Mouse (Mus musculus) limb, embryonic 15.5 days (tissue): ENCODE measurements around the gene Zfp523. TPM values are rescaled to one million over a fixed set of nuclear protein-coding genes. Genes with fewer than 3 reads are reported as not detected.

Experiments
- ATAC-seq: fragments of 200-750 bp; cut with Nextera tagmentation; 2 replicates; pipeline ENCODE4 v1.8.0; 2017; ENCODE audit warnings: low read depth, moderate TSS enrichment; ENCODE audit not compliant: insufficient number of reproducible peaks, low FRiP score, low TSS enrichment
- H3K27ac ChIP-seq: fragments of 300-500 bp; sonication (generic); 2 replicates; pipeline ENCODE4 v1.5.1; 2015; ENCODE audit warnings: moderate library complexity, mild to moderate bottlenecking, inconsistent platforms
- H3K27me3 ChIP-seq: fragments of 300-500 bp; sonication (generic); 2 replicates; pipeline ENCODE4 v1.6.1; 2015; ENCODE audit warnings: inconsistent platforms
- H3K36me3 ChIP-seq: fragments of 300-500 bp; sonication (generic); 2 replicates; pipeline ENCODE4 v1.6.1; 2015; ENCODE audit warnings: inconsistent platforms
- H3K4me1 ChIP-seq: fragments of 300-500 bp; sonication (generic); 2 replicates; pipeline ENCODE4 v1.6.1; 2015; ENCODE audit warnings: inconsistent platforms
- H3K4me2 ChIP-seq: fragments of 300-500 bp; sonication (generic); 2 replicates; pipeline ENCODE4 v1.6.1; 2015; ENCODE audit warnings: mild to moderate bottlenecking, inconsistent platforms
- H3K4me3 ChIP-seq: fragments of 300-500 bp; sonication (generic); 2 replicates; pipeline ENCODE4 v1.5.1; 2015; ENCODE audit warnings: mild to moderate bottlenecking, inconsistent platforms
- H3K9ac ChIP-seq: fragments of 300-500 bp; sonication (generic); 2 replicates; pipeline ENCODE4 v1.6.1; 2015; ENCODE audit warnings: inconsistent platforms
- H3K9me3 ChIP-seq: fragments of 300-500 bp; sonication (generic); 2 replicates; pipeline ENCODE4 v1.6.1; 2016; ENCODE audit warnings: inconsistent platforms
- WGBS: fragments of 180-500 bp; shearing (Covaris S2); methylation state at CpG from one replicate; pipeline ENCODE4 v1.1.7; 2015; 5-methylcytosine and 5-hydroxymethylcytosine counted together
- polyA plus RNA-seq: library from polyadenylated mRNA; unstranded; fragments of >200 nt; fragmentation: Nextera tagmentation; extraction: Ambion mirVana; gene quantifications from 2 replicates; pipeline ENCODE4 v1.2.1, GENCODE M21; 2015

Zfp523 gene
- polyA plus RNA-seq, 1 experiment from 2014 or later, result 33.6 TPM

- no peak overlapping the region for H3K4me2 ChIP-seq
- H3K27me3 ChIP-seq, result no peaks in the 10 kb centered on the region
- H3K4me1 ChIP-seq, result no peaks in the 10 kb centered on the region
- peaks cover 91% of the 10 kb centered on the region for H3K36me3 ChIP-seq
- H3K9ac ChIP-seq, result no peak overlapping the region
- no peak overlapping the region for H3K27ac ChIP-seq
- H3K9me3 ChIP-seq, result no peaks in the 10 kb centered on the region
- 76% methylated on average over 18 of the region's 18 CpGs for WGBS
- no peak for ATAC-seq
- H3K4me3 ChIP-seq, result no peak overlapping the region
Measured at GRCm38 (mm10) chr17:28197646-28198045, 20.7 kb downstream of the Zfp523 start.

DNA sequence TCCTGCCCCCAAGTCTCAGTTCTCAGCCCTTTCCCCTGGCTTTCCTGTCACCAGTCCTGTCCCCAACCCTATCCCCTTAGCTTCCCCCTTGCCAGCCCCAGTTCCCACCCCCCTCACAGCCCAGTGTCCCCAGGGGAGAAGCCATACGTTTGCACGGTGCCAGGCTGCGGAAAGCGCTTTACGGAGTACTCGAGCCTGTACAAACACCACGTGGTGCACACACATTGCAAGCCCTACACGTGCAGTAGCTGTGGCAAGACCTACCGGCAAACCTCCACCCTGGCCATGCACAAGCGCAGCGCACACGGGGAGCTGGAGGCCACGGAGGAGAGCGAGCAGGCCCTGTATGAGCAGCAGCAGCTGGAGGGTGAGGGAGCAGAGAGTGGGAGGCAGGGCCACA is 25.1 kb downstream of the Zfp523 start:
- no peak overlapping the region for H3K9ac ChIP-seq
- 73% methylated on average over 14 of the region's 14 CpGs for whole genome bisulfite sequencing

GRCm38 (mm10) chr17:28204052-28204720 is 27.3 kb downstream of the Zfp523 start:
- Histone ChIP-seq H3K4me2 (no peak overlapping the region), H3K27me3 (no peaks in the 10 kb centered on the region), H3K27ac (no peak overlapping the region), H3K4me3 (no peak overlapping the region), H3K36me3 (peaks cover 64% of the 10 kb centered on the region), H3K9me3 (no peaks in the 10 kb centered on the region), H3K9ac (no peak overlapping the region), H3K4me1 (peaks cover 26% of the 10 kb centered on the region)
- ATAC-seq, result no peak
- 37% methylated on average over 14 of the region's 14 CpGs for WGBS

More for the DNA sequence above, 25.1 kb downstream of the Zfp523 start:
- H3K27me3 ChIP-seq, result no peaks in the 10 kb centered on the region
- ATAC-seq, result no peak
- peaks cover 83% of the 10 kb centered on the region for H3K36me3 ChIP-seq
- no peaks in the 10 kb centered on the region for H3K9me3 ChIP-seq
- H3K27ac ChIP-seq, result no peak overlapping the region
- no peak overlapping the region for H3K4me3 ChIP-seq
- no peak overlapping the region for H3K4me2 ChIP-seq
- H3K4me1 ChIP-seq, result peaks cover 6% of the 10 kb centered on the region

- Histone ChIP-seq H3K4me1 (peaks cover 33% of the 10 kb centered on the region), H3K9me3 (no peaks in the 10 kb centered on the region), H3K27me3 (no peaks in the 10 kb centered on the region), H3K9ac (no peak overlapping the region), H3K4me3 (no peak overlapping the region), H3K4me2 (no peak overlapping the region), H3K36me3 (peaks cover 51% of the 10 kb centered on the region), H3K27ac (no peak overlapping the region)
- ATAC-seq, result no peak
- 89% methylated on average over 8 of the region's 8 CpGs for WGBS
Measured at GRCm38 (mm10) chr17:28205443-28205842, 28.5 kb downstream of the Zfp523 start.

GRCm38 (mm10) chr17:28207092-28207491 is 30.2 kb downstream of the Zfp523 start:
- Histone ChIP-seq H3K4me2 (peak overlapping the region; percentile 74), H3K4me3 (peak overlapping the region; percentile 49; the same call in 1 of the 2 replicates), H3K27me3 (no peaks in the 10 kb centered on the region), H3K36me3 (peaks cover 35% of the 10 kb centered on the region), H3K9me3 (no peaks in the 10 kb centered on the region), H3K27ac (peak overlapping the region; percentile 89), H3K9ac (0 out of 2 replicates have a peak overlapping the region, but pooled peaks have one; percentile 60), H3K4me1 (peaks cover 33% of the 10 kb centered on the region)
- 64% methylated on average over 8 of the region's 8 CpGs for WGBS
- ATAC-seq, result no peak

DNA sequence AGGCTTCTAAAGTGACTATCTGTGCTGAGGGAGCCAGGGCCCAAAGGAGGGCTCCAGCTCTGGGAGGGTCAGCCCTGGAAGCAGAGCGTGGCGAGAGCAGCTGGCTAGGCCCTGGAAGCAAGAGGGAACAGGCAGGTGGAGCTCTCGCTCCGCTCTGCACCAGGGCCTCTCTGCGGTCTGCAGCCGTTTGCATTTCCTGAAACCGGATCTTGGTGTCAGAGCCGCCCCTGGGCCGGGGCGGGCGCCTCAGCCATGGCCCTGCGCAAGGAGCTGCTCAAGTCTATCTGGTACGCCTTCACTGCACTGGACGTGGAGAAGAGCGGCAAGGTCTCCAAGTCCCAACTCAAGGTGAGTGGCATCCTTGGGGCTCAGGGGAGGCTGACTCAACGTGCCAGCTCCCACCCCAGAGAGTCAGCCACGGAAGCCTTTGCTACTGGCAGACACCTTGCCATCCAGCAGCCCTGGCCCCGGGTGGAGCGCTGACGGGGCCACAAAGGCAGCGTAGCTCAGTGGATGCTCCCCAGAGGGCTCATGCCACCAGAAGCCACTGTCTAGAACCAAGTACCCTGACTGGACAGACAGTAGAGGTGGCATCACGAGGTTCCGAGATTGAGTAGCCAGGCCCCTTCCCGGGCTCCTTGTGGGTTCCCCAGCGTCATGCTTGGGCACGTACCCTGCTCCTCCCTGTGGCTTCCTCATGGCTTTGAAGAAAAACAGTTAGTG is 30.8 kb downstream of the Zfp523 start, which contains the start of gene Def6:
TSS of gene Def6 (plus strand) at position 188 of the 723 bp plus-strand sequence.
- peak within 1 kb of the TSS; percentile 74 for H3K4me2 ChIP-seq
- H3K9ac ChIP-seq, result peak within 1 kb of the TSS; percentile 60
- peak within 1 kb of the TSS; percentile 49 for H3K4me3 ChIP-seq
- peaks cover 33% of the 10 kb centered on the region for H3K4me1 ChIP-seq
- peak within 1 kb of the TSS; percentile 89 for H3K27ac ChIP-seq
- no peaks in the 10 kb centered on the region for H3K27me3 ChIP-seq
- peak; percentile 87 for ATAC-seq
- 10% methylated on average over 26 of the region's 26 CpGs for WGBS
- H3K9me3 ChIP-seq, result no peaks in the 10 kb centered on the region
- peaks cover 28% of the 10 kb centered on the region for H3K36me3 ChIP-seq

GRCm38 (mm10) chr17:28208314-28208612 is 31.3 kb downstream of the Zfp523 start:
- peak overlapping the region; percentile 60 for H3K9ac ChIP-seq
- WGBS, result 63% methylated on average over 8 of the region's 8 CpGs
- peaks cover 33% of the 10 kb centered on the region for H3K4me1 ChIP-seq
- H3K27ac ChIP-seq, result peak overlapping the region; percentile 89
- no peaks in the 10 kb centered on the region for H3K27me3 ChIP-seq
- no peaks in the 10 kb centered on the region for H3K9me3 ChIP-seq
- peak overlapping the region; percentile 74 for H3K4me2 ChIP-seq
- ATAC-seq, result no peak
- H3K36me3 ChIP-seq, result peaks cover 23% of the 10 kb centered on the region
- peak overlapping the region; percentile 49 for H3K4me3 ChIP-seq

DNA sequence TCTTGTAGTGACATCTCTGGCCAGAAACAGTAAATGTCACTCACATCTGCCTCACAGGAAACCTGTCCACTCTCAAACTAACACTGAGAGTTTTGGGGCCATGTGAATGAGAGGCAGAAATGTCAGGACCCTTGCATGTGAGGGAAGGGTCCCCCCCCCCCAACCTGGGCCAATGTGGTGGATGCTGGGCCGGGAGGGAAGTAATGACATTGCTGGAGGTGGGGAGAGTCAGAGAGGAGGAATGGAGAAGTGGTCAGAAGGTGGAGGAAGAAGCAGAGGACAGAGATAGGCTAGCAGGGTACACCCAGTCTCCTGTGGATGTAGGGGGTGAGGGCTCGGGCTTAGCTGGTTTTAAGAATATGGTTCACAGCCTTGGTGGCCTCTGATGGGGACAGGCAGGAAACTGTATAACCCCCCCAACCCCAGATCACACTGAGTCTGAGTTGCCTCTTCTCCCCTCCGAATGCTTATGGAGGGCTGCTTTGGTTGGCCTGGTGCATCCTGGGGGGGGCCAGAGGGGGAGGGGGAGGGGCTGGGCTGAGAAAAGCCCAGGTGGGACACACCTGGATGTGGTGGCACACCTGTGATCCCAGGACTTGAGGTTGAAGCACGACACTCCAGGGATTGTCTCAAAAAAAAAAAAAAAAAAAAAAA is 32.7 kb downstream of the Zfp523 start:
- Histone ChIP-seq H3K4me2 (no peak overlapping the region), H3K27me3 (no peaks in the 10 kb centered on the region), H3K4me1 (peaks cover 33% of the 10 kb centered on the region), H3K9ac (no peak overlapping the region), H3K9me3 (no peaks in the 10 kb centered on the region), H3K27ac (no peak overlapping the region), H3K4me3 (no peak overlapping the region), H3K36me3 (peaks cover 14% of the 10 kb centered on the region)
- ATAC-seq, result no peak
- WGBS, result 65% methylated on average over 4 of the region's 4 CpGs

- Histone ChIP-seq H3K36me3 (no peaks in the 10 kb centered on the region), H3K9ac (no peak overlapping the region), H3K27ac (no peak overlapping the region; the same call in 1 of the 2 replicates), H3K4me3 (no peak overlapping the region), H3K9me3 (no peaks in the 10 kb centered on the region), H3K27me3 (no peaks in the 10 kb centered on the region), H3K4me1 (peaks cover 27% of the 10 kb centered on the region), H3K4me2 (no peak overlapping the region)
- 55% methylated on average over 6 of the region's 6 CpGs for WGBS
- ATAC-seq, result no peak
Measured at GRCm38 (mm10) chr17:28211921-28212341, 35.0 kb downstream of the Zfp523 start.

- no peak overlapping the region for H3K9ac ChIP-seq
- ATAC-seq, result no peak
- no peaks in the 10 kb centered on the region for H3K36me3 ChIP-seq
- no peaks in the 10 kb centered on the region for H3K27me3 ChIP-seq
- WGBS, result 59% methylated on average over 9 of the region's 9 CpGs
- no peak overlapping the region for H3K4me2 ChIP-seq
- H3K4me3 ChIP-seq, result no peak overlapping the region
- peaks cover 26% of the 10 kb centered on the region for H3K4me1 ChIP-seq
- H3K27ac ChIP-seq, result no peak overlapping the region
- H3K9me3 ChIP-seq, result no peaks in the 10 kb centered on the region
Measured at GRCm38 (mm10) chr17:28212391-28212790, 35.5 kb downstream of the Zfp523 start.

- peaks cover 26% of the 10 kb centered on the region for H3K4me1 ChIP-seq
- no peaks in the 10 kb centered on the region for H3K27me3 ChIP-seq
- no peak for ATAC-seq
- H3K36me3 ChIP-seq, result no peaks in the 10 kb centered on the region
- no peak overlapping the region for H3K4me2 ChIP-seq
- no peak overlapping the region for H3K9ac ChIP-seq
- whole genome bisulfite sequencing, result 32% methylated on average over 4 of the region's 4 CpGs
- H3K27ac ChIP-seq, result no peak overlapping the region
- H3K9me3 ChIP-seq, result no peaks in the 10 kb centered on the region
- no peak overlapping the region for H3K4me3 ChIP-seq
Measured at GRCm38 (mm10) chr17:28213236-28213635, 36.3 kb downstream of the Zfp523 start.

- Histone ChIP-seq H3K4me1 (peaks cover 16% of the 10 kb centered on the region), H3K36me3 (peaks cover 16% of the 10 kb centered on the region), H3K9me3 (no peaks in the 10 kb centered on the region), H3K4me2 (no peak overlapping the region), H3K27ac (peak overlapping the region; percentile 64; the same call in 1 of the 2 replicates), H3K27me3 (no peaks in the 10 kb centered on the region), H3K4me3 (no peak overlapping the region), H3K9ac (no peak overlapping the region)
- no peak for ATAC-seq
- WGBS, result 87% methylated on average over 9 of the region's 9 CpGs
Measured at GRCm38 (mm10) chr17:28216791-28217190, 39.9 kb downstream of the Zfp523 start.
